Mouse (Mus musculus) adrenal gland, postnatal 36 days (tissue): ENCODE data around the gene Map4k5. TPM values are rescaled to one million over a fixed set of nuclear protein-coding genes. Genes with fewer than 3 reads are reported as not detected.

Source experiments
- DNase-seq, 2 experiments: peaks; one replicate each; pipeline ENCODE4 v3.0.0; 2021; ENCODE audit warnings: mixed read lengths in 1 of 2
- total RNA-seq, 2 experiments: library from RNA; stranded (reverse); gene quantifications; 2 replicates each; pipeline ENCODE4 v1.2.3; 2021

Map4k5 gene
- total RNA-seq, 2 experiments from 2014 or later: 31.4 to 34.5 TPM

DNA sequence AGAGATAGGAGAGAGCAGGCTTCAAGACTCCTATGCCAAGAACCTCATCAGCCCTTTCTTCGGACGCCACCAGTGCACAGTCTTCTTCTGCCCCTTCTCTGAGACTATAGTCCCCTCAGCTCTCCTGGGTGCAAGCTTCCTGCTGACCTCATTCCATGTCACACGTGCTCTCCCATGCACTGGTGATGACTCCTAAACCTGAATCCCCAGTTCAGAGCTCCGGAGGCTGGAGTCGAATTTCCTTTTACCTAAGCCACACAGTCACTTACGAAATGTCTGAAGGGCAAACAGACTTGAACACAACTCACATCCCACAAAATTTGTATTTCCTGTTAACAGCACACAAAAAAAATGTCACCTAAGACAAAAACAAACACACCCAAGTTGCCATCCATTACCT lies 5.2 kb downstream of the Map4k5 start:
- no peak for DNase-seq

DNA sequence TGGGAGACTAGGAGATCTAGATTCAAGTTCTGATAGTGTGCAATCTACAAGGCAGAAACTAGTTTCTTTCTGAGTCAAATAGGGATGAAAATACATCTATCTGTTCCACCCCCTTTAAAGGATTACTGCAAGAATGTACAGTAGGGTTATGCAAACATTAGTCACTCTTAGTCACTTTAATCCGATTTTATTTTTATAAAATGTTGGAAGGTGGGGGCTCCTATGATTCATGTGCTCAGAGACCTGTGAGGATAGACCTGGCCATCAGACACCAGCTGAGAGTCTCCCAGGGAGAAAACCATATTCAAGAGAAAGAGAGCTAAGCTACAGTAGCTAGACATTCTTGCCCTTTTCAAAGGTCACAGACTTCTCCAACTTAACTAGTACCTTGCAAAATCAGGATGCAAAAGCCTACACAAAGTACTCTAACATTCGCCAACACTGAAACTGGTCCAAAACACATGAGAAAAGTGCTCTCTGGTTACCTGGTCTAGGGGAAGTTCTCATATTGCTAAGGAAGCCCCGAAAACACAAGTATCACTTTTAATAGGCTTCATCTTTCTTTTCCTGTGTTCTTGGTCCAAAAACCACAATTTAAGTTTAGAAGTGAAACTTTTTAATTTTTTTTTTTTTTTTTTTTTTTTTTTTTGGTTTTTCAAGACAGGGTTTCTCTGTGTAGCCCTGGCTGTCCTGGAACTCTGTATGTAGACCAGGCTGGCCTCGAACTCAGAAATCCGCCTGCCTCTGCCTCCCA lies 7.7 kb downstream of the Map4k5 start:
- no peak for DNase-seq

DNA sequence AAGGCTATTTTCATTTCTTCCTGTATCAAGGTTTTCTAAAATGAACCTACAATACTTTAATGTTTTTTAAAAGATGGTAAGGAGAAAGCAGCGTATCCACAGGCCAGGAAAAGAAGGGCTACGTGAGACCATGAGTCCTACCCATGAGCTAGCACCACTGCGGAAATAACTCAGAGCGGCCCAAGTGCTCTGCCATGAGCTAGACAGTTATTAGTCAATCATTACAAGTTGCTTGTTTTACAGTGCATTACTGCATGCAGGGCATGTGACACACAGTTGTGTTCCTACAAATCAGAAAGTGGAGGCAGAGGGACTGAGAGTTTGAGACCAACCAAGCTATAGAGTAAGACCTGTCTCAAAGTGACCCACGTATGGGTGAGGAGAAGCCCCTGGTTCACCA lies 8.9 kb downstream of the Map4k5 start:
- no peak for DNase-seq

DNA sequence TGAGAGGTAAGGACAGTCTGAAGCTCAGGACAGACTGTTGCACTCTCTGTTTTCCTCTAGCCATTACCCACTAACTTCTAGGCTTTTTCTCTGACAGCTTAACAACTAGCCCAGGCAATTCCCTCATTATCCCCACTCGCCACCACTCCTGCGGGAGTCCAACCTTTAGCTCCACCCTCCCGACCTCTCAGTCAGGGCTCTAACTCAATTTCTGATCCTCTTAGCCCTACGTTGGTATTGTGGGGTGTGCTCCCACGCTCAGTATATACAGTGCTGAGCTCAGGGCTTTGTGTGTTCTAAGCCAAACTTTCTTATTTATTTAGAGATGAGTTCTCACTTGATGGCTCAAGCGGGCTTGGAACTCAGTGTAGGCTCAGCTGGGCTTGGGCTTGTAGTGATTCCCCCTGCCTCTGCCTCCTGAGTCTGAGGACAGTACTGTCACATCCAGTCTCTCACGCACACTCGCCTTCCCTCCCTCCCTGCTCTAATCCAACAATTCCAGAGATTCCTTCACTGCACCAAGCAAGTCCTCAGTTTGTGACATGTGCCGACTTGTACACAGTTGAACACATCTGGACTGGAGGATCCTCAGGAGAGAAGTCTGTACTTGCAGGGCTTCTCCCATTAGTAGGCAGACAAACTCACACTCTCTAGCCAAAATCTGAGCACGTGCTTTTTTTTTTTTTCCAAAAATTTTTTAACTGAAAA lies 11.6 kb downstream of the Map4k5 start:
- DNase-seq: no peak

DNA sequence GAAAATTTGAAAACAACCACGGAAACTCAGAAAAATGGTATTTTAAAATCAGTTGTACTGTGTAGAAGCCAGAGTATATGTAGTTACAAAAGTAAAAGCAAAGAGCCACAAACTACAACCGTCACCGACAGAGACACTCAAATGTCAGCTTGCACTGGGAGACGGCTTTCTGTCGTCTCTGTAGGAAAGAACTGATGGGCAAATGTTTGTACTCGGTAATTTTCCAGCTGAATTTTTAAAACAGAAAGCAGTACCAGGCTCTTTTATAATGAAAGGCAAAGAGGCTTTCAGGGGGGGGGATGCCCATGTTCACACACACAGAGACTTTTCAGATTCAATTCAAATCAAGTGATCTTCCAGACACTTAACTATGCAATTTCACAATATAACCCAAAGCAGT lies 13.3 kb downstream of the Map4k5 start:
- no peak for DNase-seq

DNA sequence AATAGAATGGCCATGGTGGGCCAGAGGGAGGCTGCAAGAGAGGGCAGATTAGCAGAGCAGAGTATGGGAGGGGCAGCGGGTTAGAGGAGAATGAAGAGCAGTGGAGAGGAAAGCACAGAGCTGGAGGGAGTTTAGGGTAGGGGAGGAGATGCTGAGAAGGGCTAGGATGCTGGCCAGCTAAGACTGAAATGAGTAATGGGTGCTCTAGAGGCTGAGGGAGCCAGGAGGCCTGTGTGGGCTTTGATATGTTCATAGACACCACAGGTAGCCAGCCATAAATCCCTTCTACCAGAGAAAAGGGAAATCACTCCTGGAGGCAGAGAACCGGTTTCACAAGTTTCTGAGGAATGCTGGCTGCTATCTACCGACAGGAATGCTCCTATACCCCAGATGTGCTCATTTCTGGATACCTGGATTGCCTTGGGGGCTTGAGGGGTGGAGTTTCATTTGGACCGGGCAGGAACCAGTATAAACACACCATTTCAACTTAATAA lies 13.8 kb downstream of the Map4k5 start:
- DNase-seq: no peak

DNA sequence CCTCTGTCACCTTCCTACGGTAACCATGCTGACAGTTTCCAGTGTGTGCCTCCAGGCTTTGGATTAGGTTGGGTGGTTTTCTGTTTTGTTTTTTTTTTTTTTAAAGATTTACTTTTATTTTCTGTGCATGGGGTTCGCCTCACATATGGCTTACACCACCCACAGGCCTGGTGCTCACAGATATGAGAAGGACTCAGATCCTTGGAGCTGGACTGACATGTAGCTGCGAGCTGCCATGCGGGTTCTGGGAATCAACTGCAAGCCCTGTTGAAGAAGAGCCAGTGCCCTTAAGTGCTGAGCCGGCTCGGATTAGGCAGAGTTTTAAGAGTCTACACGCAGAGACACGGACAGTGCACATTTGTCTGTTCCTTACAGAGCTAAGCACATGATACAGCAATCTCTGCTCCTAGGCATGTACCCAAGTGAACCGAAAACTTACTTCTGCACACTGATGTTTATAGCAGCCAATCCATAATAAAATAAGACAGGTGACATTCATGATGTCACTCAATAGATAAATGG lies 15.1 kb downstream of the Map4k5 start:
- no peak for DNase-seq

DNA sequence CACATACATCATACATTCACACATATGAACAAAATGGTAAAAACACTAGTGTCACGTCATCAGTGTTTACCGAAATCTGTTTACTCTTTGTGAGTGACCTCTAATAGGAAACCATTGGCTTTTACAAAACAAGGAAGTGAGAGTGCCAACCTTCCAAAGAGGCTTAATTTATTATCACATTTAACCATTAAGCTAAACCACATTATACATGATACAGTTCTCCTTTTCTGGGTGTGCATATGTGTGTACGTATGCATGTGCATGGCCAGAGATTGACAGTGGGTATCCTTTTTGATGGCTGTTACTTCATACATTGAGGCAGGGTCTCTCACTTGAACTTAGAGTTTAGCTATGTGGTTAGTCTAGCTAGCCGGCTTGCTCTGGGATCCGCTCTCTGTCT lies 21.4 kb downstream of the Map4k5 start:
- no peak for DNase-seq

DNA sequence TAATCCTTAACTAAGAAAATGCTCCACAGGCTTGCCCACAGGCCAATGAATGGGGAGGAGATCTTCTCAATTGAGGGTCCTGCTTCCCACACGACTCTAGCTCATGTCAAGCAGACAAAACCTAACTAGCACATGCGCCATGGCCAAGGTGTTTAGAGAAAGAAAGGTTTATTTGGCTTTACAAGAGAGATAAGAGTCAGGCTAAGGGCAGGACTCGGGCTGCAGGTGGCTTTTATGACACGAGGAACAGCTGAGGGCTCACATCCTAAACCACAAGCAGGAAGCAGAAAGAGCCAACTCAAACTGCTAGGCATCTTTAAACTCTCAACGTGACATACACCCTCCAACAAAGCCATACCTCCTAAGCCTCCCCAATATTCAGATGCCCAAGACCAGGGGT lies 25.7 kb downstream of the Map4k5 start:
- DNase-seq: no peak

DNA sequence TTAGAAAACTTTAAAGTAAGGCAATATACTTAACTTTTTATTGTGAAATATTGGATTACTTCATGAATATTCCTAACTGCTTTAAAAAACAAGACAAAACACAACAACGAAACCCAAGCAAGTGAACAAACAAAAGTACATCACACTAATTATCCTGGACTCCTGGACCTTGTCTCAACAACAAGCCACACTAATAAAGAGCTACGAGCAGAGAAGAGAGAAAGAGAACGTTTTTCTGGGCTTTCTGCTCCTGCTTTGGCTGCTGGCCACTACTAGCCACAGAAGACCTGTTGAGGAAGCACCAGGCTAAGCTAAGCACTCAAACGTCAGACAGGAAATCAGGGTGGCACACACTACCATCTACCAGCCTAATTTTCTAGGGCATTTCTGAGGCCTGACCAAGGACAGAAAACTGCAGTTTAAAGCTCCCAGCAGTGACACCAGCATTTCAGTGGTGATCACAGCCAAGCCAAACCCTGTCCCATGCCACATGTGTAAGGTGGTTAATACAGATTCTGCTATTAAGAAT lies 28.8 kb downstream of the Map4k5 start:
- peak in 1 of 2 experiments; percentile 15 for DNase-seq

DNA sequence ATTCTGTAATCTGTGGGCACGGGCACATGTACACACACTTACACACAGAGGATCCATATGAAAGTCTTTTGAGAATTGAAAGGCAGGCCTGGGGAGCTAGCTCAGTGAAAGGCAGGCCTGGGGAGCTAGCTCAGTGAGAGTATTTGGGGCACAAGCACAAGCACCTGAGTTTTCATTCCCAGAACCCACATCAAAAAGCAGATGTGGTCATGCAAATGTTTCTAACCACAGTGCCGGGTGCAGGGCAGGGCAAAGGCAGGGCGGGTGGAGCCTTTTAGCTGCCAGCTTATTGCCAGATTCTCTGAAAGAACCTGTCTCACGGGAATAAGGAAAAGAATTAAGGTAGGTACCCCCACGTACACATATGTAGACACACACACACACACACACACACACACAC lies 29.5 kb downstream of the Map4k5 start:
- DNase-seq: peak in 1 of 2 experiments; percentile 16

DNA sequence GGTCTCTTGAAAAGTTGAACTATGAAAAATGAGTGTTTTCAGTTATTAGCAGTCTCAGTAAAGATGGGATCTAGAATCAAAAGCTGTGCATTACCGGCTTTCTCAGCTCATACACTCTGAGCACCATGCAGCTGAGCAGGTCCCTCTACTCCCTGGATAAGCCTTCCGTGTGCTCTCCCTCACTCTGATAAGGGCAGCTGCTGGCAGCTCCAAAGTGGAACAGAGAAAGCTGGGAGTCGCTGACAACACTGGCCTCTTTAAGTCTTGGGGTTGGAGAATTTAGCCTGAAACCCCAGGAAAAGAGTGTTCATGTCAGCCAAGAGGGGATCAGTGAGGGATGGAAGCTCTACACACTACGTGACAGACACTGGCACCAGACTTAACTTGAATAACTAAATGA lies 34.2 kb downstream of the Map4k5 start:
- no peak for DNase-seq

DNA sequence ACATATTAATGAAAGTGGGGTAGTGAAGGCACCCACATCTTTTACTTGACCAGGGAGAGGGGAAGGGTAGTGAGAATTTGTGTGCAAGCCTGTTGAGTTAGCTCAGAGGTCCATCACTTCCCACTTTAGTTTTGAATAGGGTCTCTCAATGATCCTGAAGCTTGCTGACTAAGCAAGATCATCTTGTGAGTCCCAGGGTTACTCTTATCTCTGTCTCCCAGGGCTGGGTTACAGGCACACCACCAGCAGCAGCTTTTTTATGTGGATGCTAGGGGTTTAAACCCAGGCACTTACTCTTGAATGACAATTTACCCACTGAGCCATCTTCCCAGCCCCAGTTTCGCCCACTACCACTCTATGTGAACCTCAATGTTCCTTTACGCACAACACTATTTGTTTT lies 35.4 kb downstream of the Map4k5 start:
- DNase-seq: no peak

DNA sequence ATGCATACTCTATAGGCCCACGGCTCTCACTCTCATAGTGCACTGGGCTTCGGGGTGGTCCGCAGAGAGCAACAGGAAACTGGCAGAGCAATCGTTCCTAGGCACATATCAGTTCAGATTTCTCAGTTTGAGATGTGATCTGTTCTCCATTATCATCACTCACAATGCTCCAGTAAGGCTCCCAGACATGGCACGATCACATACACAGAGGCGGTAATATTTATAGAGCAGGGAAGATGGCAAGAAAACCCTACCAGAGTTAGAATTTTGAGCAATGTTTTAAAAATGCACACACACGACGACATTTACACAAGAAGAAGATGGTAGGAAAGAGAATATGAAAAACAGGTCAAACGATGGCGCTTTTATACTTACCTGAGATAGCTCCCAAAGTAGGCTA lies 36.6 kb downstream of the Map4k5 start:
- no peak for DNase-seq

DNA sequence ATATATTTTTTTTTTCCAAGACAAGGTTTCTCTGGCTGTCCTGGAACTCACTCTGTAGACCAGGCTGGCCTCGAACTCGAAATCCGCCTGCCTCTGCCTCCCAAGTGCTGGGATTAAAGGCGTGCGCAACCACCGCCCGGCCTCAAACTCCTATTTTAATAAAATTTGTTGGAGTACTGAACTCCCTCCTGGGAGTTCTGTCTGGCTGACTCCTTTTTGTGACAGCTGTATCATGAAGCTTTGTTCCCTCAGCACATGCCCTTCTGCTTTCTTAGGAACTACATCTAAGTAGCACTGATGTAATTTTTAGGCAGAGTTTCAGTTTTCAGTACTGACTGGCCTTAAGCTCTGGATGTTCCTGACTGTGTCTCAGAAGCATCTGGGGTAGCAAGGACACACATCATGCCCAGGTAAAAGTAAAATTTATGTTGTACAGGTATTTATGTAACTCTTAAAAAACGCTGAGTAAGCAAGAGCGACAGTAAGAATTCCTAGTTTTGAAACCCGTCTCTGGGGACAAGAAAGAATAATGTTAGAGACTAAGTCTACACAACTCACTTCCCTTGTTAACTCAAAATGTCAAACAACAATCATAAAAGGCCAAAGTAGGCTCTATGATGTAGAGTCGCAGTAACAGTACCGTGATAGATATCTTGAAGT lies 37.2 kb downstream of the Map4k5 start:
- no peak for DNase-seq

DNA sequence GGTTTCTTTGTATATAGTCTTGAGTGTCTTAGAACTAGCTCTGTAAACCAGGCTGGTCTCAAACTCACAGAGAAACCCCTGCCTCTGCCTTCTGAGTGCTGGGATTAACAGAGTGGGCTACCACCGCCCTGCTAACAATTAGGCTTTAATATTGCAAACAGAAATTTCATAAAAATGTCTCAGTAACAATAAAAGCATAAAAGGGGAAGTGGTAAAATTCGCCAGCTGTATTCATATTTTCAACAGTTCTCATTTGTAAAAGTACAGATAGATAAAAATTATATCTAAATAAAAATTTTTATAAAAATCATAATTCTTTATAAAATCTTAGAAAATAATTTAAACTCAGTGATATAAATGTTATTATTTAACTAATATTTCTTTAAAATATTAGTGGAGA lies 39.1 kb downstream of the Map4k5 start:
- DNase-seq: no peak

DNA sequence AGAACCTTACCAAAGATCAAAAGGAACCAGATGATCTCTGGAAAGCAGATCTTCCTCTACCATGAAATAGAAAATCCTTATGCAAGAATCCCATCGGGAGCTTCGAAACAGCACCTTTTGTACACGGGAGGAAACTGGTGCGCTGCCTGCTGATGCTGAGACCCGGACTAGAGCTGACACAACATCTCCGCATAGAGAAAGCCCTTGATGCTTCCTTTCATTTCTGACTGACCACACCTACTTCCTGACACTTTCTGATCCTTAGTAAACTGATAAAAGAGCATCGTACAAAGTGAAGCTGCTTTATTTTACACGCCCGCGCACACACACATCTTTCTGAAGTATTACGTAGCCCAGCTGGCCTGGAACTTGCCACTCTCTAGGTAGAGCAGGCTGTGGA lies 39.6 kb downstream of the Map4k5 start:
- DNase-seq: no peak

DNA sequence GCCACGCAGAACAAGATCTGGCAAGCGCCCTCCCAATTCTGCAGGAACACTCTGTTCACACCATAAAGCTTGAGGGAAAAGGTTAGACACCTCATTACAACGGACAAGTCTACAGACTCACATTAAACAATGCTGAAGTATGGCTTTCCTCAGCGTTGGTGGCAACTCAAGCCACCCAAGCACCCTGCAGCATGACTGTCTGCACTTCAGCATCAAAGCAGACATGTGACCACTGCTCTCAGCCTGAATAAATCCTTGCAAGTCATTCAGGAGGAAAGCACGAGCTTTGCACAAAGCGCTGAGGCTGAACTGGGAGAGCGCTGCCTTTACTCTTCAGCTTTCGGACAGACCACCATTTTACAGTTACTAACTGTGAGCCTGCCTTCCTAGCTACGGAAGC lies 40.7 kb downstream of the Map4k5 start:
- DNase-seq: no peak

DNA sequence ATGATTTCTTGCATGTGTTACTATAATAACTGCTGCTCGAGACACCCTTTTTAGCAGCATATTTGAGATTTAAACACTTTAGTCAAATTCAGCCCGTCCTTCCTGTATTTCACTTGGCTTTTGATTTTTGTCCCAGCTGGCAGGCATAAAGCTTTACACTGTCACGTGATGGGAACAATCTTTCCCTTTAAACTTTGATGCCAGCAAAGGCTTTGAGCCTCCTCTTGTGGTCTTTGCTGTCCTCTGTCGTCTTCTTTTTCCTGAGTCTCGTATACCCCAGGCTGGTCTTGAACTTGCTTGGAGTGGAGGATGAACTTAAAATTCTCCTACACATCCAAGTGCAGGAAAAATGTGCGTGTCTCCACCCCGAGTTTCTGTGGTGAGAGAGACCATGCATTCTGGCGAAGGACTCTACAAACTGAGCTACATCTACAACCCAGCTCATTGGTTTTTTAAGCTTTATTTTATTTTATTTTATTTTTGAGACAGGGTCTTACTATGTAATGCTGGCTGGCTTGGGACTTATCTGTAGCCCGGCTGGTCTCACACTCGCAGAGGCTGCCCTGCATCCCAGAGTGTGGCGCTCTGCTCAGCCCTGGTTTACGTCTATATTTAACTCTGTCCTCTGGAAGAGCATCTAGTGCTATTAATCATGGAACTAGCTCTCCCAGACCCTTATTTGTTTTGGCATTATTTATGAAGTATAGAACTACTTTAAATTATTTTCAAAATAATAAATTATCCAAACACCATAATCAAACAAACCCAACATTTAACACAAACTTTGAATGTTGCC lies 44.7 kb downstream of the Map4k5 start:
- DNase-seq: no peak

DNA sequence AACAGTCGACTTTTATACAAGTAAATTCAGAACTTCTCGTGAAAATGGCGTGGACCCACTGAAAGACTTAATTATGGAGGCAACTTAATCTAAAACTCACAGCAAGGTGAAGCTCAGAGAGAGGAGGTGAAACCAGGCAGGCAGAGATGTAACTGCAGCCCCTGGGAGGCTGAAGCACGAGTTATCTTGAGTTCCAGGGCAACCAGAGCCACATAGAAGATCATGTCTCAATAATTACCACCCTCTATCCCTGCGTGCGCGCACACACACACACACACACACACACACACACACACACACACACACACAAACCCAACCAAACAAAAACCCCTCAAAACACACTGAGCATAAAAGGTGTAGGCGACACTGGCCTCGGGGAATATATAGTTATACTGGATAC lies 46.5 kb downstream of the Map4k5 start:
- DNase-seq: no peak

DNA sequence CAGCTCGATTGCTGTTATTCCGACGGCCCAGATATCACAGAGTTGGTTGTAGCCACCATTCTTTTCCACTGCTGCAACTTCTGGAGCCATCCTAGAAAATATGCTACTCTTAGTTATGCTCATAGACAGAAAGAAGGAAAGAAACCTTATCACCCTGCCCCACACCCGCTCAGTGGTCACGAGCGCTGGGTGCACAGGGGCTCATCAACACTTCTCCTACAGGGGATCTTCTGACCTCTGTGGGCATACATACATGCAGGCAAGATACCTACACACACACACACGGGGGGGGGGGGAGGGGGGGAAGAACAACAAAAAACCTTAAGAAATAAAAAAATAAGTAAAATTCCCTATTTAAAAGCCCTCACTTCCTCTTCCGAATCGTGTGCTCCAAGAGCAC lies 47.3 kb downstream of the Map4k5 start:
- no peak for DNase-seq
